Mouse (Mus musculus): ENCODE results near the gene Rhbdd1. TPM values are rescaled to one million over a fixed set of nuclear protein-coding genes. Genes with fewer than 3 reads are reported as not detected.

Rhbdd1 gene
- polyA plus RNA-seq, 1 experiment from 2014 or later, result 9.7 TPM

DNA sequence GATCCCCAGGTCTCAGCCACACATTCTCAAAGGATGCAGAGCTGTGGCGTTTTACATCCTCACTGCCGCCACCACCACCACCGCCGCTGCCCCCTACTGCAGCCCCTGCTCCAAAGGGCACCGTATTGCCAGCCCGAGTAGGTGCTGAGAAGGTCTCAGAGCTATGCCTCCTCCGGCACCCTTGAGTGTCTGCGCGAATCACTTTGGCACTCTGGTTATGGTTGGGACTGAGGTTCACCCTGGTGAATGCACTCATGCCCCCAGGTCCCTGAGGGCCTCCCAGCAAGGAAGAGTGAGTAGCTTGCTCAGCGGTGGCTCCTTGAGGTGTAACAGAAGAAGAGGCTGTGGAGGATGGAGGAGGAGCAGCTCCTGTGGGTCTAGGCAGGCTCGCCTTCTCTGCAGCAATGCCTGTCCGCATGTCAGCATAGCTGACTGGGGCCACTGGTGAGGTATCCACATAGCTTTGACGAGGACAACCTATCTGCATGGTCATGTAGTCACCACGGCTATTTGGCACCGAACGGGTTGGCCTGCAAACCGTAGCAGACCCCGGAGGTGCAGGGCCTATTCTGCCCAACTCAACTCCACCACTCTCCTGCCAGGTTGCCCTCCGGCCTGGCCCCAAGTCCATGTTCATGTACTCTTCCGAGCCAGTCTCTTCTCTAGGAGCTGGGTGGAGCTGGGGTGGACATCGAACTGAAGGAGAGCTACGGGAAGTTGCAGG lies 29.0 kb upstream of the Rhbdd1 start:
- Histone ChIP-seq H3K36me3 (peaks cover 30% of the 10 kb centered on the region), H3K4me1 (replicated peaks) (peaks cover 87% of the 10 kb centered on the region), H3K4me3 (peak overlapping the region; percentile 79), H3K27ac (peak overlapping the region; percentile 80), H3K27me3 (ENCODE audit: insufficient read depth, poor library complexity, severe bottlenecking) (peaks cover 16% of the 10 kb centered on the region; the same call in 1 of the 2 replicates), H3K9me3 (peaks cover 15% of the 10 kb centered on the region; the same call in 1 of the 2 replicates)
- peak; percentile 7 for DNase-seq (ENCODE audit: low spot score)
- 67% methylated on average over 22 of the region's 22 CpGs for WGBS

DNA sequence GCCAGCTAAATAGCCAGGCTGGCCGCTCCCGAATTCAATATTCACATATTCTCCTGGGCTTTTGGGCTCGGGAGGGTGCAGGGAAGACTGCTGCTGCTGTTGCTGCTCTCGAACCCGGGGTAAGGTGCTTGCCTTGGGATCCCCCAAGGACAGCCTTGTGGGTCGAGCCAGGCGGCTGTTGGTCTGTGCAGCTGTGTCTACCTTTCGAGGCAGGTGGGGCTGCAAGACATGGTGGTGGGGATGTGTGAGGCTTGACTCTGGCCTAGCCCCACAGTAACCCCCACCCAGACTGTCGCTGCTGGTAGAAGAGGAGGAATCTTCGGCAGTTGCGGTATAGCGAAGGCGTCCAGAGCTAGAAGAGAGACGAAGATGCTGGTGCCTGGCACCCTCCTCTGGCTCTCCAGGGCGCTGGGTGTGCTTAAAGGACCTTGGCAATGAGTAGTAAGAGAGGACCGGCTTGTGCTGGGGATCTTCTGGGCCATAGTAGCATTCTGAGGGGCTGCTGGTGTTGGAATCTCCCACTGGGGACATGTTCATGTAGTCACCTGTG lies 28.4 kb upstream of the Rhbdd1 start:
- H3K4me1 ChIP-seq (replicated peaks), result peaks cover 87% of the 10 kb centered on the region
- peaks cover 30% of the 10 kb centered on the region for H3K36me3 ChIP-seq
- H3K4me3 ChIP-seq, result peak overlapping the region; percentile 79
- peak overlapping the region; percentile 14; the same call in 1 of the 2 replicates for H3K27ac ChIP-seq
- H3K9me3 ChIP-seq, result peaks cover 15% of the 10 kb centered on the region; the same call in 1 of the 2 replicates
- H3K27me3 ChIP-seq (ENCODE audit: insufficient read depth, poor library complexity, severe bottlenecking), result peaks cover 16% of the 10 kb centered on the region; the same call in 1 of the 2 replicates
- WGBS, result 91% methylated on average over 16 of the region's 16 CpGs
- no peak for DNase-seq (ENCODE audit: low spot score)

- peaks cover 15% of the 10 kb centered on the region; the same call in 1 of the 2 replicates for H3K9me3 ChIP-seq
- peaks cover 88% of the 10 kb centered on the region for H3K4me1 ChIP-seq (replicated peaks)
- H3K36me3 ChIP-seq, result peaks cover 30% of the 10 kb centered on the region
- 92% methylated on average over 18 of the region's 18 CpGs for WGBS
- peak overlapping the region; percentile 79 for H3K4me3 ChIP-seq
- peaks cover 16% of the 10 kb centered on the region; the same call in 1 of the 2 replicates for H3K27me3 ChIP-seq (ENCODE audit: insufficient read depth, poor library complexity, severe bottlenecking)
- H3K27ac ChIP-seq, result peak overlapping the region; percentile 95; the same call in 1 of the 2 replicates
- no peak for DNase-seq (ENCODE audit: low spot score)
Measured at GRCm38 (mm10) chr1:82288421-82288990, 27.7 kb upstream of the Rhbdd1 start.

- H3K4me1 ChIP-seq (replicated peaks), result peaks cover 79% of the 10 kb centered on the region
- H3K27ac ChIP-seq, result peak overlapping the region; percentile 95
- H3K4me3 ChIP-seq, result peak overlapping the region; percentile 79
- WGBS, result 68% methylated on average over 35 of the region's 35 CpGs
- H3K36me3 ChIP-seq, result peaks cover 30% of the 10 kb centered on the region
- peaks cover 15% of the 10 kb centered on the region; the same call in 1 of the 2 replicates for H3K9me3 ChIP-seq
- peaks cover 16% of the 10 kb centered on the region; the same call in 1 of the 2 replicates for H3K27me3 ChIP-seq (ENCODE audit: insufficient read depth, poor library complexity, severe bottlenecking)
- no peak for DNase-seq (ENCODE audit: low spot score)
Measured at GRCm38 (mm10) chr1:82289116-82289989, 26.9 kb upstream of the Rhbdd1 start.

DNA sequence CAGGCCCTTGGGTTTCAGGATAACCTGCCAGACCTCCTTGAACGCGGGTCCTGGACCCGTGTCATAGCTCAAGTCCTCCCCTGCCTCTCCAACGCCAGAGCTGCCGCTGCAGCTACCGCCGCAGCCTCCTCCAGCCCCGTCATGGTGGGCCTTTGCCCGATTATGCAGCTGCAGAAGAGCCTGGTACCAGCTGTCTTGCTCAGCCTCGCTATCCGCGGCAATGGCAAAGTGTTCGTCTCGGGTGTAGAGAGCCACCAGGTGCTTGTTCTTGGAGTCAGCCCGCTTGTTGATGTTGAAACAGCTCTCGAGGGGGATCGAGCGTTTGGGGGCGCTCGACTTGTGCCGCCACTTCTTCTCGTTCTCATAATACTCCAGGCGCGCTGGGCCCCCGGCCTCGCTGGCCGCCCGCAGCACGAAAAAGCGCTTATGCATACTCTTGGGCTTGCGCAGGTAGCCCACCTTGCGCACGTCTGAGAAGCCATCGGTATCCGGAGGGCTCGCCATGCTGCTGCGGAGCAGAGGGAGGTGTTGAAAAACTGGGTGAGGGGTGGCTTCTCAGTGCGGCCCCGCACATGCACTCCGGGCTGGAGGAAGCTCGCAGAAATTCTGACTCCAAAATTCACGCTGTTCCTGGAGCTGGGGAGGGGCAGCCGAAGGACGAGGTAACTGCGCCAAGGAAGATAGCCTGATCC lies 26.1 kb upstream of the Rhbdd1 start:
- Histone ChIP-seq H3K4me1 (replicated peaks) (peaks cover 71% of the 10 kb centered on the region), H3K27ac (peak overlapping the region; percentile 95), H3K36me3 (peaks cover 30% of the 10 kb centered on the region), H3K4me3 (peak overlapping the region; percentile 79), H3K9me3 (peaks cover 15% of the 10 kb centered on the region; the same call in 1 of the 2 replicates), H3K27me3 (ENCODE audit: insufficient read depth, poor library complexity, severe bottlenecking) (peaks cover 17% of the 10 kb centered on the region; the same call in 1 of the 2 replicates)
- under 1% methylated on average over 45 of the region's 45 CpGs for WGBS
- peak; percentile 71 for DNase-seq (ENCODE audit: low spot score)

DNA sequence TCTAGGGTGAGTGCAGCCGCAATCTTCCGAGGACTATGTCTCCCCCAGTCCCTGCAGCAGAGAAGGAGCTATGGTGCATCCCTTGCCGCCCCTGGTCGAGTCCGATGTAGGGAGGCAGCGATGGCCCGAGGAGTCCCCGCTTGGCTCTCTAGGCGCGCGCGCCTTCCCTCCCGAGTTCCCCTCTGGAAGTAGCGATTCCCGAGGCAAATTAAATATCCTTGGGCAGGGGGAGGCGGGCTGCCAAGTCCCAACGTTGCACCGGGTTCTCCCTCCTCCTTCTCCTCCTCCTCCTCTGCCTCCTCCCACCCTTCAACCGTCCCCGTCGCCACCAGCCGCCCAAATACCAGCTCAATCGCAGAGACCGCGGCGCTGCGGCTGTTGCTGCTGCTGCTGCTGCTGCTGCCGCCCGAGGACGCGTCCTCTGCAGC lies 25.5 kb upstream of the Rhbdd1 start:
- WGBS, result 0% methylated on average over 31 of the region's 31 CpGs

GRCm38 (mm10) chr1:82291151-82291797 lies 25.0 kb upstream of the Rhbdd1 start, which contains the start of gene Irs1:
Gene Irs1, minus strand, starts transcription at chr1:82291416.
- Histone ChIP-seq H3K27me3 (ENCODE audit: insufficient read depth, poor library complexity, severe bottlenecking) (peaks cover 18% of the 10 kb centered on the region; the same call in 1 of the 2 replicates), H3K36me3 (peaks cover 30% of the 10 kb centered on the region), H3K9me3 (peaks cover 15% of the 10 kb centered on the region; the same call in 1 of the 2 replicates), H3K4me1 (replicated peaks) (peaks cover 60% of the 10 kb centered on the region), H3K4me3 (peak within 1 kb of the TSS; percentile 79), H3K27ac (peak within 1 kb of the TSS; percentile 95)
- WGBS, result under 1% methylated on average over 59 of the region's 60 CpGs
- peak; percentile 91 for DNase-seq (ENCODE audit: low spot score)

More for the DNA sequence above, 25.5 kb upstream of the Rhbdd1 start:
- Histone ChIP-seq H3K27me3 (ENCODE audit: insufficient read depth, poor library complexity, severe bottlenecking) (peaks cover 18% of the 10 kb centered on the region; the same call in 1 of the 2 replicates), H3K4me3 (peak overlapping the region; percentile 79), H3K4me1 (replicated peaks) (peaks cover 65% of the 10 kb centered on the region), H3K9me3 (peaks cover 15% of the 10 kb centered on the region; the same call in 1 of the 2 replicates), H3K36me3 (peaks cover 30% of the 10 kb centered on the region), H3K27ac (peak overlapping the region; percentile 95)
- peak; percentile 86 for DNase-seq (ENCODE audit: low spot score)

DNA sequence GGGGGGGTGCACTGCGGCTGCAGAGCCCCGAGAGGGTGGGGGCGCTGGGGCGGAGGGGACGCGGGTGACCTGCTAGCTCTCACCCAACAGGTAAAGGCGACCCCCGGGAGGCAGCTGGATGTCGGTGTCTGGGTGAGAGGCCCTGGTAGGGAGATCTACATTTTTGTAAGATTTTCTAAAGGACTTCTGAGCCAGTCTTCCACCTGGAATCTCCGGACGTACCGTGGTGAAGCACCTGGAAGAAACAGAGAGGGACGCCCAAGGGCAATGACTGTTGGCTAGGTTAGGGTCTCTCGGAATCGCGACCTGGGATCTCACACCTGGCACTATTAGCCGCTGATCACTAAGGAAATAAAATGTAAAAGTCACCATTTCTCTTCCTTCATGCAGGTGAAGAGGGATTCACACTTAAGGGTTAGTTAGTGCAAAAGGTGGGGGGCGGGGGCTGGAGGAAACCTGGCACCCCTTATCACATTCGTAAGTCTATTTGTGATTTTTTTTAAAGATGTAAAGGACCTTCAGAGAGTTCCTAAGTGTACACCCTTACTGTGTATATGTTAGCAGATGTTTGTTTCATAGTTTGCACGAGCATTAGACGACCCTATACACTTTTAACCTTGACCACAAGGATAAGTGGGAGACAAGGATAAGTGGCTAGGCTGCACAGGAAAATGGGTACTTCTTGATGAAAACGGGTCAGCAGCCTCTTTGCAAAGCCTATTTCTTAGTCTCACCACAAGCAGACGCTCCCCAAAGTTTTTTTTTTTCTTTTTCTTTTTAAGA lies 24.1 kb upstream of the Rhbdd1 start:
- WGBS, result 2% methylated on average over 23 of the region's 23 CpGs
- Histone ChIP-seq H3K4me1 (replicated peaks) (peaks cover 52% of the 10 kb centered on the region), H3K27ac (peak overlapping the region; percentile 95), H3K4me3 (peak overlapping the region; percentile 79), H3K9me3 (peaks cover 15% of the 10 kb centered on the region; the same call in 1 of the 2 replicates), H3K27me3 (ENCODE audit: insufficient read depth, poor library complexity, severe bottlenecking) (peaks cover 18% of the 10 kb centered on the region; the same call in 1 of the 2 replicates), H3K36me3 (peaks cover 24% of the 10 kb centered on the region)
- no peak for DNase-seq (ENCODE audit: low spot score)

GRCm38 (mm10) chr1:82292771-82293170 lies 23.5 kb upstream of the Rhbdd1 start:
- peaks cover 45% of the 10 kb centered on the region for H3K4me1 ChIP-seq (replicated peaks)
- H3K4me3 ChIP-seq, result peak overlapping the region; percentile 79
- peaks cover 17% of the 10 kb centered on the region for H3K36me3 ChIP-seq
- H3K27me3 ChIP-seq (ENCODE audit: insufficient read depth, poor library complexity, severe bottlenecking), result peaks cover 16% of the 10 kb centered on the region; the same call in 1 of the 2 replicates
- 0 out of 2 replicates have a peak overlapping the region, but pooled peaks have one; percentile 50 for H3K27ac ChIP-seq
- 1% methylated on average over 13 of the region's 13 CpGs for WGBS
- DNase-seq (ENCODE audit: low spot score), result peak; percentile 85
- H3K9me3 ChIP-seq, result peaks cover 10% of the 10 kb centered on the region; the same call in 1 of the 2 replicates

DNA sequence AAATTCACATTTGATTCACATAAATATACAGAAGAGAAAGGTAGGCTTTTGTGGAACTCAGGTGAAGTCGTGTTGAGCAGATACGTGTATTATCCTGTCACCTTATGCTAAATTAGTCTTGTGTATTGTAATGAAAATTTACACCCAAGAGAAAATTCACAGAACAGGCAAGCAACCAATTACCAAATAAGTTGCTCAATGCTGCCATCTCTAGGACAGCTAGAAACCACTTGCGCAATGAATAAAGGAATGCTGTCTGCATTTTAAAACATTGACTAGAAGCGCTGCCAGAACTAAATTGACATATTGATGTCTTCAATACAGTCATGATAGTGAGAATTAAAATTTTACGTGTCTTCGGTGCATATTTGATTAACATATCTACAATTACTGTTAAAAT lies 22.1 kb upstream of the Rhbdd1 start:
- H3K27me3 ChIP-seq (ENCODE audit: insufficient read depth, poor library complexity, severe bottlenecking), result peaks cover 8% of the 10 kb centered on the region; the same call in 1 of the 2 replicates
- DNase-seq (ENCODE audit: low spot score), result no peak
- H3K4me3 ChIP-seq, result no peak overlapping the region
- peaks cover 4% of the 10 kb centered on the region for H3K36me3 ChIP-seq
- 0 out of 2 replicates have a peak, but pooled peaks cover 3% of the 10 kb centered on the region for H3K9me3 ChIP-seq
- no peak overlapping the region for H3K27ac ChIP-seq
- peaks cover 32% of the 10 kb centered on the region for H3K4me1 ChIP-seq (replicated peaks)
- WGBS, result 12% methylated on average over 6 of the region's 6 CpGs

All from hindbrain, embryonic 10.5 days (tissue).